Mouse (Mus musculus): ENCODE data around the gene Meis3.

DNA sequence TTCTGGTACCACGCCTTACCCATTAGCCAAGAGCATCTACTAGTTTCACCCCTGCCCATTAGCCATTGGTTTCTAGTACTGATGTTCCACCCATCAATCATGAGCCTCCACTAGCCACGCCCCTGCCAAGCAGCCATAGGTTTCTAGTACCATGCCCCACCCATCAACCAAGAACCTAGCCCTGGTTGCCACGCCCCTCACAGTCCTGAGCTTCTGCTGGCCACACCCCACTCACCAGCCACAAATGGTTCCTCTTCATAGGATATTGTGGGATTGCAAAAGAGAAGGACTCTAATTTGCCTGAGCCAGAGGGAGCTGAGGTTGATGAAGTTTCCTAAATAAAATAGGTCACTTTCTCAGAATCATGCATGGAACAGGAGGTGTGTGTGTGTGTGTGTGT, 14.2 kb upstream of the Meis3 start:
- TF ChIP-seq POLR2A (IDR thresholded peaks at IDR 0.05; ENCODE audit: insufficient read depth, low read depth, low read length) (no peak), CTCF (IDR thresholded peaks at IDR 0.05; ENCODE audit: insufficient read depth, low read depth, low read length) (no peak)

Data from olfactory bulb, adult 2 months (tissue).